Mouse (Mus musculus) neural tube, embryonic 10.5 days (tissue): ENCODE data around the gene Cc2d2a.

Experiments
- DNase-seq: peaks from one replicate; pipeline ENCODE4 v3.0.0-alpha.2; 2017; ENCODE audit warnings: low spot score; ENCODE audit errors: extremely low spot score

Gene Cc2d2a

GRCm38 (mm10) chr5:43661997-43662961 lies at the start of gene Cc2d2a:
TSS of gene Cc2d2a (plus strand) at chr5:43662346.
- DNase-seq, result peak; percentile 75

GRCm38 (mm10) chr5:43621575-43622299 lies 40.4 kb upstream of the Cc2d2a start:
- DNase-seq, result no peak

- no peak for DNase-seq
These were observed 36.7 kb upstream of the Cc2d2a start for GRCm38 (mm10) chr5:43625407-43625806.

GRCm38 (mm10) chr5:43634071-43634601 lies 28.0 kb upstream of the Cc2d2a start:
- no peak for DNase-seq

GRCm38 (mm10) chr5:43634602-43635081 lies 27.5 kb upstream of the Cc2d2a start:
- peak; percentile 23 for DNase-seq

GRCm38 (mm10) chr5:43645020-43645419 lies 17.1 kb upstream of the Cc2d2a start:
- DNase-seq, result no peak

- no peak for DNase-seq
These were observed 14.9 kb upstream of the Cc2d2a start for GRCm38 (mm10) chr5:43647098-43647774.

GRCm38 (mm10) chr5:43661498-43661897 lies 648 bp upstream of the Cc2d2a start:
- DNase-seq, result peak; percentile 16

- no peak for DNase-seq
These were observed 1.4 kb downstream of the Cc2d2a start for GRCm38 (mm10) chr5:43663531-43663930.

- DNase-seq, result no peak
These were observed 3.0 kb downstream of the Cc2d2a start for GRCm38 (mm10) chr5:43665144-43665543.

- no peak for DNase-seq
These were observed 7.0 kb downstream of the Cc2d2a start for GRCm38 (mm10) chr5:43669118-43669645.

- DNase-seq, result peak; percentile 87
These were observed 10.2 kb downstream of the Cc2d2a start for GRCm38 (mm10) chr5:43672177-43672911.

GRCm38 (mm10) chr5:43673083-43673482 lies 10.9 kb downstream of the Cc2d2a start:
- peak; percentile 18 for DNase-seq

- no peak for DNase-seq
These were observed 23.3 kb downstream of the Cc2d2a start for GRCm38 (mm10) chr5:43685466-43685865.

GRCm38 (mm10) chr5:43692489-43692888 lies 30.3 kb downstream of the Cc2d2a start:
- no peak for DNase-seq

GRCm38 (mm10) chr5:43697133-43697532 lies 35.0 kb downstream of the Cc2d2a start:
- DNase-seq, result no peak

GRCm38 (mm10) chr5:43699240-43699639 lies 37.1 kb downstream of the Cc2d2a start:
- no peak for DNase-seq

- DNase-seq, result no peak
These were observed 59.6 kb downstream of the Cc2d2a start for GRCm38 (mm10) chr5:43721538-43722451.

GRCm38 (mm10) chr5:43722452-43722783 lies 60.3 kb downstream of the Cc2d2a start:
- DNase-seq, result no peak
